Mouse (Mus musculus) adrenal gland, postnatal 14 days (tissue): Measurements from ENCODE around the gene Pknox1. TPM values are rescaled to one million over a fixed set of nuclear protein-coding genes. Genes with fewer than 3 reads are reported as not detected.

Experiments used
- DNase-seq: peaks from one replicate; pipeline ENCODE4 v3.0.0; 2021; ENCODE audit warnings: mixed read lengths
- microRNA-seq, 2 experiments: library from miRNA; unstranded; fragments of <30 nt; microRNA quantifications; one replicate each; pipeline ENCODE4 v1.2.0; 2021
- total RNA-seq: library from RNA; stranded (reverse); gene quantifications from 2 replicates; pipeline ENCODE4 v1.2.3, GENCODE M21; 2021

Gene Pknox1
- total RNA-seq, 1 experiment from 2014 or later, result 22.1 TPM

DNA sequence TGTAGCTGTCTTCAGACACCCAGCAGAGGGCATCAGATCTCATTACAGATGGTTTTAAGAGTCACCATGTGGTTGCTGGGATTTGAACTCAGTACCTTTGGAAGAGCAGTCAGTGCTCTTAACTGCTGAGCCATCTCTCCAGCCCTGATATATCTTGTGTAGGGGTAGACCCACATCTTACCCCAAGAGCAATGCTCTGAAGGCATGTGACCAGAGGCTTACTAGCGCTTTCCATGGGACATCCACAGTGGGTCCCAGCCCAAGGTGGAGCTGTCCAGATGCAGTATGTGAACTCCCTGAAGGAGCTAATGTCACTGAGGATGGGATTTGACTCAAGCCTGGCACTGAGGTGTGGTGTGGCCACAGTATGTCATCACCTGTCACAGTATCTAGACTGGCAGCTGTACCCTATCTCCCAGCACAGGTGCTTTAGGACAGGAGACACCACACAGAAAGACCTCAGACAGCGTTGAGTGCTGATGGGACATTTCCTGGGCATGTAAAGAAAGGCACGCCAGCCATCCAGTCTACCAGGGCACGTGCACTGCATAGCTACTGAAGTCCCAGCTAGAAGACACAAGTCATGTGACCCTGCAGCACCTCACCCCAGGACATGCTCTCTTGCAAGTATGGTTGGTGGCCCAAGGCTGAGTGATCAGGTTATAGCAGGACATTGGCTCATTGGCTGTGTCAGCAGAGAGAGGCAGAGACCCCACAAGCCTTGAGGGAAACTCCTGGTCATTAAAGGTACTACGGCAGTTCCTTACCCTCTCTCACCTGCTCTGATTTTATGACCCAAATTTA, 81.9 kb downstream of the Pknox1 start:
- DNase-seq, result no peak

DNA sequence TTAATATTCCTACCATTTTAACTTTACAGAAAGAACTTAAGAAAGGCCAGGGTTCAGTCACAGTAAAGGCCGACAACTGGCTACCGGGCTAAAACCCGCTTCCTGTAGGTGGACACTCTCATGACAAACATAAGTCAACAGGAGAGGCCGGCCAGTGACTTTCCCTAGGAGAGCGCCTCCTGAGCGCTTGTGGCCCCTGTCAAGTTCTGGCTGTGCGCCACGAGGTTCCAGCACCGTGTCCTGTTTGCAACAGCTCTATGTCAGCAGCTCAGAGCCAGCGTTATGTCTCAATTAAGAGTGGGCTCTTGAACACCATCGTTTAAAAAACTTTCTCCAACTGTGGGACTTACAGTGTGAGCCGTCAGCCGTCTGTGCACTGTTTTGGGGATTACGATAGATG, 87.6 kb downstream of the Pknox1 start:
- no peak for DNase-seq

DNA sequence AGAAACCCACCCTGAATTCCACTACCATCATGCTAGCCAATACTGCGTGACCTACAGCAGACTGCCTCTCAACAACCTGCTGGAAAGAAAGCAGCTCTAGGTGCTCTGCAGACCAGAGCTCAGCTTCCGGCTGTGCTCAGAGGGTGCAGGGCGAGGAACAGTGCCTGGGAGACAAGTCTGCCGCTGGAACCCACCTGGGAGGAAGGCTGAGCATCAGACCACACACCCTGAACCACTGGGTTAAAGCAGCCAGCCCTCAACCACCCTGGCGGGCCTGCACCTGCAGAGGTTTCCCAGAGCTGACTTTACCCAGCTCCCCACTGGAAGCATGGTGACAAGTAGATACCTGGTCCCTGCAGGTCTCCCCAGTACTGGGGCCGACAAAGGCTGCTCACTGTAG, 88.7 kb downstream of the Pknox1 start:
- no peak for DNase-seq

DNA sequence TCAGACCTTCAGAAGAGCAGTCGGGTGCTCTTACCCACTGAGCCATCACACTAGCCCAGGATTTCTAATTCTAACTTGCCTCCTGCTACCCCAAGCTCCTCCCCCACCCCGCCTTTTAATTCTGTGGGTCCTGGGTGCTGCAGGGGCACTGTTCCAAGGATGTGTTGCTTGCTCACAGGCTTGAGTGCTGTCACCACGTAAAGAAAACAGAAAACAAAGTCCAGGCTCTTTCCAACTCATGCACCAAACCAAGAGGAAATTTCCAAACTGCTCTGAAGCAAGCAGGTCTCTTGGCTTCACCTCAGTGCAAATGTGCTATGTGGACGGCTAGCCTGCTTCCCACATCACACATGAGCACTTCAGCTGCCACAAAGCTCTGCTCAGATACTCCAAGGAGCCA, 90.8 kb downstream of the Pknox1 start:
- no peak for DNase-seq

DNA sequence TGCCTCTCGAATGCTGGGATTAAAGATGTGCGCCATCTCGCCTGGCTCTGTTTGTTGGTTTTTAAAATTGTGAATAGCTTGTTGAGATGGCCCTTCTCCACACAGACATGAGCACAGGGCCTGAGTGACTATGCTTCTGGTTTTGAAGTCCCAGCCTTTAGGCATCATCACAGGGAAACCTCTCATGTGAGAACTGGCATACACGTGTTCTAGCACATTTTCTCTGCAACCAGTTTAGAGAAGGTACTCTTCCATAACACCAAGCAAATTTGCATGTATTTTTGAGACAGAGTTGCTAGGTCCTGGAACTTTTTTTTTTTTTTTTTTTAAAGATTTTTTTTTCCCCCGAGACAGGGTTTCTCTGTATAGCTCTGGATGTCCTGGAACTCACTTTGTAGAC, 92.1 kb downstream of the Pknox1 start:
- DNase-seq, result no peak

Small RNAs within 50 kb of the gene (microRNA-seq; reads per million reads assigned to microRNA genes)
- gene Gm24970, result 0 to 0.38 reads per million in 2 experiments

Other genes starting within 250 kb of the Pknox1 start
- gene Pde9a, start 178.5 kb upstream of the Pknox1 start, total RNA-seq, result 5.2 and 8.5 TPM in 2 replicates
- gene Wdr4, start 44.8 kb upstream of the Pknox1 start, total RNA-seq, result 22.2 and 26.3 TPM in 2 replicates
- gene Ndufv3, start 44.6 kb upstream of the Pknox1 start, total RNA-seq, result 547 and 568 TPM in 2 replicates
- 5.6 and 49.1 TPM in 2 replicates for gene Cbs, start 72.5 kb downstream of the Pknox1 start, total RNA-seq
- gene U2af1, start 94.2 kb downstream of the Pknox1 start, total RNA-seq, result 144 and 165 TPM in 2 replicates
- not detected in 2 replicates for gene Cryaa, start 113.1 kb downstream of the Pknox1 start, total RNA-seq